Mouse (Mus musculus) liver, embryonic 13.5 days (tissue): ENCODE data around the gene Churc1. TPM values are rescaled to one million over a fixed set of nuclear protein-coding genes. Genes with fewer than 3 reads are reported as not detected.
"Not testable (repeated sequence)": the region's sequence is repeated elsewhere in the genome, so short reads cannot be mapped to it uniquely, and the experiment has no call there.

Source experiments
- ATAC-seq: fragments of 200-750 bp; cut with Nextera tagmentation; 2 replicates; pipeline ENCODE4 v1.8.0; 2017; ENCODE audit warnings: low read depth, mild to moderate bottlenecking, moderate number of reproducible peaks, moderate library complexity
- DNase-seq: peaks from one replicate; pipeline ENCODE4 v3.0.0; 2022
- H3K27ac ChIP-seq: fragments of 300-500 bp; sonication (generic); 2 replicates; pipeline ENCODE4 v1.5.1; 2015; ENCODE audit warnings: moderate library complexity, mild to moderate bottlenecking, inconsistent platforms
- H3K27me3 ChIP-seq: fragments of 300-500 bp; sonication (generic); 2 replicates; pipeline ENCODE4 v1.6.1; 2015; ENCODE audit warnings: mild to moderate bottlenecking, inconsistent platforms
- H3K36me3 ChIP-seq: fragments of 300-500 bp; sonication (generic); 2 replicates; pipeline ENCODE4 v1.6.1; 2015; ENCODE audit warnings: mild to moderate bottlenecking, inconsistent platforms
- H3K4me1 ChIP-seq: fragments of 300-500 bp; sonication (generic); replicated peaks from 2 replicates; pipeline ENCODE4 v1.6.1; 2015; ENCODE audit warnings: inconsistent platforms
- H3K4me2 ChIP-seq: fragments of 300-500 bp; sonication (generic); 2 replicates; pipeline ENCODE4 v1.6.1; 2015; ENCODE audit warnings: inconsistent platforms, mild to moderate bottlenecking, moderate library complexity
- H3K4me3 ChIP-seq: fragments of 300-500 bp; sonication (generic); replicated peaks from 2 replicates; pipeline ENCODE4 v1.5.1; 2015; ENCODE audit warnings: mild to moderate bottlenecking, inconsistent platforms
- H3K9ac ChIP-seq: fragments of 300-500 bp; sonication (generic); 2 replicates; pipeline ENCODE4 v1.6.1; 2015; ENCODE audit warnings: mild to moderate bottlenecking, inconsistent platforms
- H3K9me3 ChIP-seq: fragments of 300-500 bp; sonication (generic); replicated peaks from 2 replicates; pipeline ENCODE4 v1.6.1; 2016; ENCODE audit warnings: inconsistent platforms
- WGBS: fragments of 180-500 bp; shearing (Covaris S2); methylation state at CpG from one replicate; pipeline ENCODE4 v1.1.7; 2015; ENCODE audit not compliant: insufficient replicate concordance; 5-methylcytosine and 5-hydroxymethylcytosine counted together
- polyA plus RNA-seq: library from polyadenylated mRNA; unstranded; fragments of >200 nt; fragmentation: Nextera tagmentation; extraction: Ambion mirVana; gene quantifications from 2 replicates; pipeline ENCODE4 v1.2.1, GENCODE M21; 2015

Churc1 gene
- polyA plus RNA-seq, 1 experiment from 2014 or later = 100 TPM

DNA sequence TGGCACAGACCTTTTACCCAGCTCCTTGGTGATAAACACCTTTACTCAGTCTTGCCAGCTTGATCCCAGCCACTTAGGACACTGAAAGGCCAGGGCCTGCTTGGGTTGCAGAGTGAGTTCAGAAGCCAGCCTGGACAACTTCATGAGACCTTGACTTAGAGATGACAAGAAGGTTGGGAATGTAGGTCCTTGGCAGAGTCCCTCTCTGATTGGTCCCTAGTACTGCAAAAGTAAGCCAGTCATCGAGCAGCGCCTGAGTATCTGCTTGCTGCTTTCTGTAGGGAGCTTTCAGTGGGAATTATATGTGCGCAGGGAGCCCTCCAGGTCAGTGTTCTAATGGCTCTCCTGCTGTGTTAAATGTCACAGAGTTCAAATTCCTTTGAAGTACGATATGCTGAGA is 9.8 kb downstream of the Churc1 start:
- no peaks in the 10 kb centered on the region for H3K4me1 ChIP-seq
- WGBS = 82% methylated on average over 4 of the region's 4 CpGs
- no peak overlapping the region for H3K9ac ChIP-seq
- DNase-seq (no peak), ATAC-seq (no peak)
- H3K9me3 ChIP-seq = no peaks in the 10 kb centered on the region
- H3K27me3 ChIP-seq = no peaks in the 10 kb centered on the region
- no peak overlapping the region for H3K27ac ChIP-seq
- H3K4me2 ChIP-seq = no peak overlapping the region
- H3K4me3 ChIP-seq = no peak overlapping the region
- peaks cover 8% of the 10 kb centered on the region for H3K36me3 ChIP-seq

DNA sequence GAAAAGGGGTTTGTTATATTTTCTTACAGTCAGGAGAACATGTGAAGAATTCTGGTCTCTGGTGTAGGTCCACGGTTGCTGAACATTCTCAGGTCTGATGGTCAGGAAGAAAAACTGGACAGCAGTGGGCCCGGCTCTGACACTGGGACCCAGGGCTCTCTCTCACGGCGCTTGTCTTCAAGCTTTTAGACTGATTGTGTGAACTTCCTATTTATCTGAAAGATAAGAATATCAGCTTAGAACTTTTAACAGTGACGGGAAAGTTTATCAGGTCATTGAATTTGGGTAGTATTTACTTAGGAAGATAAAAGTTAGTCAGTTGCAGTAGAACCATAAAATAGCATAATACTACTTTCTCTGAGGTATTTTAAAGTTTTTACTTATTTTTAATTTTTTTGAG is 11.6 kb downstream of the Churc1 start:
- H3K4me1 ChIP-seq = no peaks in the 10 kb centered on the region
- no peaks in the 10 kb centered on the region for H3K9me3 ChIP-seq
- DNase-seq (no peak), ATAC-seq (no peak)
- WGBS = 49% methylated on average over 5 of the region's 5 CpGs
- peaks cover 8% of the 10 kb centered on the region for H3K36me3 ChIP-seq
- H3K27ac ChIP-seq = no peak overlapping the region
- H3K27me3 ChIP-seq = no peaks in the 10 kb centered on the region
- no peak overlapping the region for H3K9ac ChIP-seq
- no peak overlapping the region for H3K4me3 ChIP-seq
- H3K4me2 ChIP-seq = no peak overlapping the region

DNA sequence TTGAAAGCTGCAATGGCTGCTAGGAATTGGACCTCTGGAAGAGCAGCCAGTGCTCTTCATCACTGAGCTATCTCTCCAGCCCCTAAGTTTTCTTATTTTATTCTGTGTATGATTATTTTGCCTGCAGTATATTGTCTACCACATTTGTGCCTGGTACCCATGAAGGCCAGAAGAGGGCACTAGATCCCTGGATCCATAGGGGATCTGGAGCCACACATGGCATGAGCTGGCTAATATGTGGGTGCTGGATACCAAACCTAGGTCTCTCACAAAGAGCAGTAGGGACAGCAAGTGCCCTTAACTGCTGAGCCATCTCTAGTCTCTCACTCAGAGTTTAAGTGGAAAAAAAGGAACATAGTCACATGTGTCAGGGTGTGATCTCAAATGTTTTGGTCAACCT is 12.5 kb downstream of the Churc1 start:
- DNase-seq (no peak), ATAC-seq (no peak)
- Histone ChIP-seq H3K9ac (no peak overlapping the region), H3K4me3 (no peak overlapping the region), H3K27me3 (no peaks in the 10 kb centered on the region), H3K4me1 (no peaks in the 10 kb centered on the region), H3K4me2 (no peak overlapping the region), H3K9me3 (no peaks in the 10 kb centered on the region), H3K36me3 (peaks cover 8% of the 10 kb centered on the region), H3K27ac (no peak overlapping the region)

DNA sequence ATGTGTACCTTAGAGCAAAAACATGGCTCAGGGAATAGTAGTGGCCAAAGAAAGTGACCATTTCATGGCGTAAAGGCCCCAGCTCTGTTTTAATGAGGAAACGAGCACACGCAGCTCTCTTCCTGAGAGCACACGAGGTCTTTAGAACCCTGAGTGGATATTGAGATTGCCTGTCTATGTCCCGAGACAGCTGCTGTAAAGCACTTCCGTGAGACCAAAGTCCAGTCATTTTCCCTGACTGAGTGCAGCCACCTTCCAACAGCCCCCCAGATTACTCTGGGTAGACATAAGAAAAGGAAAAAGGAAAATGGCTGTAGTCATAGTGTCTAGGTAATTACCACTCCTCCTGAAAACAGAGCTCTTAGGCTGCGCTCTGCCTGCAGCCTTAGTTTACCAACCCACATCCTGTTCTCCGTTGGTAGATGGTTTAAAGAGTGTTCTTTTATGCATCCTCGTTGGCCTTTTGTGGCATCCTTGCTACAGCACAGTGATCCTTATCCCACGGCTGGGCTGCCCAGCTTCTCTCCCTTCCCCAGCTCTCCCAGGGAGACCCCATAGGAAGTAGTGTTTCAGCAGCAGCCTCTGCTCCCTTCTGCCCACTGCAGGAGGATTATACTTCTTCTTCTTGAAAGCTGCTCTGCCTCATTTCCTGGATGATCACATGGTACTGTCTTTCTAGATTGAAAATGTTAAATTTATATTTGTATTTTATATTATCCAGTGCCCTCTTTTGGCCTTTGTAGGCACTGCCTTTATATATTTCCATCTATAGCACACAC is 13.2 kb downstream of the Churc1 start:
- Histone ChIP-seq H3K4me3 (no peak overlapping the region), H3K4me1 (no peaks in the 10 kb centered on the region), H3K36me3 (peaks cover 8% of the 10 kb centered on the region), H3K4me2 (no peak overlapping the region), H3K27ac (no peak overlapping the region), H3K9ac (no peak overlapping the region), H3K9me3 (no peaks in the 10 kb centered on the region), H3K27me3 (no peaks in the 10 kb centered on the region)
- ATAC-seq (no peak), DNase-seq (no peak)
- 73% methylated on average over 10 of the region's 10 CpGs for WGBS

DNA sequence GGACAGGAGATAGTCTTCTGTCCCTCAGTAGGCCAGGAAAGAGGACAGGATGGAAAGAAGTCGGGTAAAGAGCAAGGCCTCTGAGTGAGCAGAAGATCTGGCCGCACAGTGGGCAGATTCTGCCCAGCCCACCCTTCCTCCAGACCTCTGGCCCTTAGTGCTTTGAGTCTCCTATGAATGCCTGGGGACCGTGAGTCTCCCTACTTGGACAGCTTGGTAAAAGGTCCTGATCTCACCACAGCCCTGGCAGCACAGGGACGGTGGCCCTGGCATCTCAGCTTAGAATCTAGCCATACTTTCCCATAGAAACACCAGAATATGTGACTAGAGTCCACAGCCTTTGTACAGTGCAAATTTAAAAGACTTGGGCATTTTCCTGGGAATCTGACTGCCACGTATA is 14.6 kb downstream of the Churc1 start:
- H3K9ac ChIP-seq = no peak overlapping the region
- no peak overlapping the region for H3K27ac ChIP-seq
- H3K4me3 ChIP-seq = no peak overlapping the region
- no peaks in the 10 kb centered on the region for H3K9me3 ChIP-seq
- H3K27me3 ChIP-seq = no peaks in the 10 kb centered on the region
- 77% methylated on average over 5 of the region's 5 CpGs for WGBS
- H3K36me3 ChIP-seq = peaks cover 8% of the 10 kb centered on the region
- DNase-seq = no peak
- no peak for ATAC-seq
- no peaks in the 10 kb centered on the region for H3K4me1 ChIP-seq
- no peak overlapping the region for H3K4me2 ChIP-seq

DNA sequence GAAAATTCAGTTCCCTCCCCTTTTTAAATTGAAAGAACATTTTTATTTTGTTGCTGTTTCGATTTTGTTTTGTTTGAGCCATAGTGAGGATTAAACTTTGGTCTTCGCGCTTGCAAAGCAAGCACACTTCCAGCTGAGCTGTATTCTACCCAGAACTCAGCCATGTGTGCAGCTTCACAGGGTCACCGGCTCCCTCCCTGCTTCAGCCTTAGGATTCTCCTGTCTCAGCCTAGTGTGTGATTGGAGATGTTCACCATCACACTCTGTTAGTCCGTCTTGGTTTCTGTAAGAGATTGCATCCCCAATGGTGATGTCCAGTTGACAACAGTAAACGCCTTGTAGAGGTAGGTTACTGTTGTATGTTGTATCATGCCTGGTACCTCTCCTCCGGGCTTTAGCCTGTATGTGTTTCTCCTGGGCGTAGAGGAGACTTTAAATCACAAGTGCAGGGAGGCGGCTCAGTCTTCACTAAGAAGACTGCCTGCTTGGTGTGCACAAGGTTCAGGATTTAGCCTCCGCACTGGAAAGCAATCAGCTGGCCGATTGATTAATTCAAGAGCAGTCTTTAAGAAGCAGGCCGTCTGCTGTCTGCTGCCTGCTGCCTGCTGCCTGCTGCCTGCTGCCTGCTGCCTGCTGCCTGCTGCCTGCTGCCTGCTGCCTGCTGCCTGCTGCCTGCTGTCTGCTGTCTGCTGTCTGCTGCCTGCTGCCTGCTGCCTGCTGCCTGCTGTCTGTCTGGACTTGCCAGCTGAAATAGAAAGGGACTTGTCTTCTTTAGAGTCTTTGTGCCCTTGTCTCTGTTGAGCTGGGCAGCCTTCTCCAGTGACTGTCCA is 15.5 kb downstream of the Churc1 start:
- H3K4me1 ChIP-seq = no peaks in the 10 kb centered on the region
- H3K27me3 ChIP-seq = no peaks in the 10 kb centered on the region
- H3K27ac ChIP-seq = no peak overlapping the region
- WGBS = 81% methylated on average over 12 of the region's 12 CpGs
- H3K36me3 ChIP-seq = peaks cover 8% of the 10 kb centered on the region
- H3K4me3 ChIP-seq = no peak overlapping the region
- no peak overlapping the region for H3K4me2 ChIP-seq
- ATAC-seq (no peak), DNase-seq (no peak)
- H3K9ac ChIP-seq = no peak overlapping the region
- H3K9me3 ChIP-seq = no peaks in the 10 kb centered on the region

DNA sequence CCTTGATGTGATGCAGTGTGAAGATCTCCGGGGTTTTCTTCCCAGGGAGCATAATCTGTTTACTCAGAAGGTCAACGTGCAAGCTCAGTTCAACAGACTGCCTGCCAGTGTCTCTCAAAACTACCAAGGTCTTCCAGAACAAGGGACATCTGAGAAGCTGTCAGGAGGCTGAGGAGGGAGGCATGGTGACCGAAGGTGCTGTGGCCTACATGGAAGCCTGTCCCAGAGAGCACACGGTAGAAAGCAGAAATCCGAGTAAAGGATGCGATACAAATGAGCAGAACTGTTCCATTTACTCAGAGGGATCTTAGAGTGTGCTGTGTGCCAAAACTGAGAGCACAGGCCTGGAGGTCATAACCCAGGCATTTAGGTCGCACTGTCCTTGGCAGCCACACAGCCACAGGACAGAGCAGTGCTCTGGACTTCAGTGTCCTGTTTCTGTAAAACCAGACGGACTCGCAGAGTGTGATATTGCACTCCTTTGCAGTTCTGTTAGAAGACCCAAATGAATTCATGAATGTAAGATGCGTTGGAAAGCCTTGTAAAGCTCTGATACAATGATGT is 18.8 kb downstream of the Churc1 start:
- H3K4me1 ChIP-seq = no peaks in the 10 kb centered on the region
- DNase-seq (no peak), ATAC-seq (no peak)
- H3K36me3 ChIP-seq = no peaks in the 10 kb centered on the region
- WGBS = 67% methylated on average over 10 of the region's 10 CpGs
- H3K9ac ChIP-seq = no peak overlapping the region
- no peak overlapping the region for H3K4me3 ChIP-seq
- no peak overlapping the region for H3K27ac ChIP-seq
- H3K27me3 ChIP-seq = no peaks in the 10 kb centered on the region
- no peaks in the 10 kb centered on the region for H3K9me3 ChIP-seq
- H3K4me2 ChIP-seq = no peak overlapping the region

DNA sequence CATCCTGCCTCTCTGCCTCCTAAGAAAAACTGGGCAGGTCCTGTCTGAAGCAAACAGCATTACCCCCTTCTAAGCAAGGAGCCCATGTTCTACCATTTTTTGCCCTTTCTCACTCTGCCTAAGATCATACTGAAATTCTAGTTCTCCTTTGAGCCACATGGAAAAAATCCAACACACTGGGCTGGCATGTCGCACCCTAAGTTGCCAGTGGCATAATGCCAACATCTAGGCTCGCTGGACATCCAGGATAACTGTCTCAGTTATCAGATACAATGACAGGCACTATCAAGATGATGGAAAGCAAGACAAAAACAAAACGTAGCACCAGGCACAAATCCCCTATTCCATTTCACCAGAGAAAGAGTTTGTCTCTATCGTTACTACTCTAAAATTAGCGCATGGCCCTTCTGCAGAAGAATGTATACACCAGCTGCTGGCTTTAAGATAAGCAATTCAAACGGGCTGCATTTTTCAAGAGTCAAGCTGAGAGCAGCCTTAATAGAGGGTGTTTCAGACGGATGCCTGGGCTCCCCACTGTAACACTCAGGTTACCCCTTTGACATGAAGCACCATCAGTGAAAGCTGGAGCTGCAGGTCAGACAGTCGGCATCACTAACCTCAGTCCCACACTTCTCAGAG is 25.2 kb downstream of the Churc1 start:
- 33% methylated on average over 8 of the region's 8 CpGs for WGBS
- DNase-seq = no peak

DNA sequence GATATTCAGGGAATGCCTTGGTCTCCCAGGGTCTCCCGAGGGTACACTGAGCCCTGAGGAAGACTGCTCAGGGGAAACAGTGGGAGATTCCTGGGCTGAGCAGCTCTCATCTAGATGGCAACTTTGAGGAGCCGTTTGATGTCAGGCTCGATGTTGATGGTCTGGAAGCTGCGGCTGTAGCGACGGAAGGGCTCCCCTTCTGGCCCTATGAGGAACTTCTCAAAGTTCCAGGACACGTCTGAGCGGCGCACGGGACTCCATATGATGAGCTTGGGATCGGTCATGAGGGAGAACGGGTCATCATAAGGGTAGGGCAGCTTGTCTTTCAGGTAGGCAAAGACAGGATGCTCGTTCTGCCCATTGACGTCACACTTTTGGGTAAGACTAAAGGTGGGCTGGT is 27.2 kb downstream of the Churc1 start:
- not testable (repeated sequence) for ATAC-seq, H3K9me3 ChIP-seq, H3K27ac ChIP-seq, H3K4me3 ChIP-seq, H3K4me2 ChIP-seq, H3K36me3 ChIP-seq, H3K4me1 ChIP-seq, H3K9ac ChIP-seq, DNase-seq
- 46% methylated on average over 14 of the region's 14 CpGs for WGBS
- H3K27me3 ChIP-seq = peaks cover 15% of the 10 kb centered on the region; the same call in 1 of the 2 replicates

More for the DNA sequence above, 25.2 kb downstream of the Churc1 start:
- H3K4me2 ChIP-seq = no peak overlapping the region
- H3K27ac ChIP-seq = no peak overlapping the region
- ATAC-seq = no peak
- no peaks in the 10 kb centered on the region for H3K36me3 ChIP-seq
- H3K27me3 ChIP-seq = peaks cover 4% of the 10 kb centered on the region; the same call in 1 of the 2 replicates
- H3K9me3 ChIP-seq = no peaks in the 10 kb centered on the region
- H3K4me3 ChIP-seq = no peak overlapping the region
- H3K9ac ChIP-seq = no peak overlapping the region
- peaks cover 3% of the 10 kb centered on the region; the same call in 1 of the 2 replicates for H3K4me1 ChIP-seq

DNA sequence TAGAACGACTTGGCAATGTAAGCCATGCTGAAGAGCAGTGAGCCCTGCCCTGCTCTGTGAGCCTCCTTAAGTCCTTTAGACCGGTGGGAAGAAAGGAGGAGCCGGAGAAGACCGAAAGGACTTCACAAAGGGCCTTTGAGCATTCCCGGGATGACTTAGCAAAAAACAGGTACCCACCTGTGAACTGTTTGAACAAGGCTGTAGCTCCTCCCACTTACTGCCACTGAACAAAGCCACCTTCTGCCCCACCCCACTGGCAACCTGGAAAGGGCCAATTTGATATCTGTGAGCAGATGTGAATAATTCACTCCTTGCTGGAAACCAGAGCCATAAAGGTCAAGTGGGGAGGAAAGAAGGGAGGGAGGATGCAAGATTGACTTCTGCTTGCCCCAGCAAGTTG is 30.0 kb downstream of the Churc1 start, which contains the start of gene Gpx2:
Gene Gpx2 (minus strand): TSS at position 205 of the 400 bp plus-strand sequence.
- ATAC-seq (no peak), DNase-seq (no peak)
- no peaks in the 10 kb centered on the region for H3K9me3 ChIP-seq
- no peak within 1 kb of the TSS for H3K4me2 ChIP-seq
- no peak within 1 kb of the TSS for H3K27ac ChIP-seq
- H3K4me3 ChIP-seq = no peak within 1 kb of the TSS
- H3K4me1 ChIP-seq = peaks cover 3% of the 10 kb centered on the region; the same call in 1 of the 2 replicates
- no peak within 1 kb of the TSS for H3K9ac ChIP-seq
- H3K27me3 ChIP-seq = peaks cover 35% of the 10 kb centered on the region
- 64% methylated on average over 5 of the region's 5 CpGs for WGBS
- no peaks in the 10 kb centered on the region for H3K36me3 ChIP-seq

DNA sequence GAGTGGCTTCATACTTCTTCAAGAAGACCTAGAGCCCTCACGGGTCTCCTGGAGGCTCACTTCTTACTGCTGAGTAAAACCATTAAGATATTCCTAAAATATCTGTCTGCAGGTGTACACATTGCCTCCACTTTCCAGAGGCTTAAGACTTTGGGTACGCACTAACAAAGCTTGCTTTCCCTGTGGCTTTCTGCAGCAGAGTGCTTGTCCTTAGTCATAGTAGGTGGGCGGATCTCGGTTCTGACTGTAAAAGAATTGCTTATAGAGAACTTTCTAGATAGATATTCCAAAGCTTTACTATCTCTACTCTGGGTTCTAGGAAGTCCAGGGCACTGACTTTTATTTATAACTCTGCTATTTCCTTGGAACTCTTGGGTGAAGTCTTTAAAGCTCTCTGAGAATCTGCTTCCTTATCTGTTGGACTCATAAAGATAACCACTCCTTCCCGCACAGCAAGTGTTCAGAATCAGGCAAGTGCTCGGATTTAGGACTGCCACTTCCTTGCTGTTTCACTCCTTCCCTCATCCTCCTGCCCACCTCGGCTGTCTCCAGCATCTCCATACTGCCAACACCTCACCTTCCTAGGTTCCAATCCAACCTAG is 31.7 kb downstream of the Churc1 start:
- no peak overlapping the region for H3K27ac ChIP-seq
- no peak overlapping the region for H3K4me3 ChIP-seq
- no peak overlapping the region for H3K9ac ChIP-seq
- H3K4me2 ChIP-seq = no peak overlapping the region
- 51% methylated on average over 7 of the region's 7 CpGs for WGBS
- no peaks in the 10 kb centered on the region for H3K4me1 ChIP-seq
- ATAC-seq = no peak
- no peak for DNase-seq
- no peaks in the 10 kb centered on the region for H3K36me3 ChIP-seq
- H3K27me3 ChIP-seq = peaks cover 41% of the 10 kb centered on the region
- H3K9me3 ChIP-seq = no peaks in the 10 kb centered on the region
